Mouse (Mus musculus) liver, embryonic 14.5 days (tissue): ENCODE data around the gene Itgb3. TPM values are rescaled to one million over a fixed set of nuclear protein-coding genes. Genes with fewer than 3 reads are reported as not detected.

Experiments
- ATAC-seq: fragments of 200-750 bp; cut with Nextera tagmentation; 2 replicates; pipeline ENCODE4 v1.8.0; 2017; ENCODE audit warnings: moderate number of reproducible peaks, mild to moderate bottlenecking, moderate library complexity; ENCODE audit not compliant: insufficient read depth
- DNase-seq, 3 experiments: peaks; one replicate each; pipeline ENCODE4 v3.0.0-alpha.2; 2012 to 2013; ENCODE audit warnings: low read depth in 3 of 3, low spot score in 3 of 3
- H3K27ac ChIP-seq: fragments of 300-500 bp; sonication (generic); 2 replicates; pipeline ENCODE4 v1.5.1; 2014; ENCODE audit warnings: moderate library complexity, mild to moderate bottlenecking, control low read depth, inconsistent platforms
- H3K27me3 ChIP-seq: fragments of 300-500 bp; sonication (generic); 2 replicates; pipeline ENCODE4 v1.6.1; 2014; ENCODE audit warnings: mild to moderate bottlenecking, low read length, moderate library complexity; ENCODE audit not compliant: control insufficient read depth, insufficient read depth
- H3K36me3 ChIP-seq: fragments of 300-500 bp; sonication (generic); replicated peaks from 2 replicates; pipeline ENCODE4 v1.6.1; 2014; ENCODE audit warnings: low read depth; ENCODE audit not compliant: control insufficient read depth, insufficient read depth
- H3K4me1 ChIP-seq, 2 experiments: fragments of 200-500 bp in 1 of 2; fragments of 300-500 bp in 1 of 2; sonication (generic) in 1 of 2; replicated peaks; 2 replicates each; pipeline ENCODE4 v1.6.1; 2012 to 2014; ENCODE audit warnings: antibody characterized with exemption in 1 of 2, inconsistent platforms in 1 of 2, low read length in 1 of 2; ENCODE audit not compliant: control insufficient read depth in 2 of 2, insufficient read depth in 2 of 2
- H3K4me2 ChIP-seq: fragments of 300-500 bp; sonication (generic); 2 replicates; pipeline ENCODE4 v1.6.1; 2014; ENCODE audit warnings: low read depth, mild to moderate bottlenecking, control low read depth, moderate library complexity
- H3K4me3 ChIP-seq, 2 experiments: fragments of 200-500 bp in 1 of 2; fragments of 300-500 bp in 1 of 2; sonication (generic) in 1 of 2; 2 replicates each; pipeline ENCODE4 v1.5.1; 2012 to 2014; ENCODE audit warnings: low read depth in 2 of 2, low read length in 2 of 2, mild to moderate bottlenecking in 2 of 2, control low read depth in 1 of 2, inconsistent platforms in 1 of 2, moderate library complexity in 1 of 2; ENCODE audit not compliant: insufficient read depth in 1 of 2
- H3K9ac ChIP-seq: fragments of 300-500 bp; sonication (generic); replicated peaks from 2 replicates; pipeline ENCODE4 v1.6.1; 2014; ENCODE audit warnings: mild to moderate bottlenecking, control low read depth, moderate library complexity
- H3K9me3 ChIP-seq: fragments of 300-500 bp; sonication (generic); 2 replicates; pipeline ENCODE4 v1.6.1; 2016; ENCODE audit warnings: low read length, mixed read lengths; ENCODE audit not compliant: control insufficient read depth
- CTCF ChIP-seq: IDR thresholded peaks from 2 replicates; pipeline ENCODE4 v1.5.1; 2016; ENCODE audit warnings: antibody characterized with exemption, low read depth, control low read depth
- EP300 ChIP-seq: IDR thresholded peaks from 2 replicates; pipeline ENCODE4 v1.6.1; 2016; ENCODE audit warnings: antibody characterized with exemption, low read depth
- WGBS: fragments of 180-500 bp; shearing (Covaris S2); extraction: QIAGEN DNeasy Blood & Tissue Kit; methylation state at CpG from one replicate; pipeline ENCODE4 v1.1.7; 2014; ENCODE audit not compliant: insufficient replicate concordance; 5-methylcytosine and 5-hydroxymethylcytosine counted together
- polyA plus RNA-seq, 2 experiments: library from polyadenylated mRNA; depleted of rRNA in 1 of 2; stranded (reverse) in 1 of 2; unstranded in 1 of 2; fragments of >200 nt; fragmentation: Nextera tagmentation in 1 of 2; extraction: Ambion mirVana in 1 of 2; gene quantifications; 2 replicates each; pipeline versions ENCODE4 v1.2.1 to v1.2.3; 2012 to 2014

The Itgb3 gene
- polyA plus RNA-seq, 2 experiments = 5.7 to 11.2 TPM

- Histone ChIP-seq H3K4me2 (no peak overlapping the region), H3K27me3 (no peaks in the 10 kb centered on the region), H3K4me3 (no peak overlapping the region), H3K27ac (no peak overlapping the region), H3K36me3 (no peaks in the 10 kb centered on the region), H3K4me1 (peaks cover 2 to 5% of the 10 kb centered on the region in 2 experiments; a peak in 2 of 4 replicates), H3K9ac (no peak overlapping the region), H3K9me3 (no peaks in the 10 kb centered on the region)
- ATAC-seq (no peak), DNase-seq (no peak)
- no peak for TF ChIP-seq CTCF
- no peak for TF ChIP-seq EP300
- 61% methylated on average over 7 of the region's 7 CpGs for WGBS
These were observed 35.7 kb upstream of the Itgb3 start for GRCm38 (mm10) chr11:104572091-104572490.

GRCm38 (mm10) chr11:104572566-104572965 is 35.2 kb upstream of the Itgb3 start:
- TF ChIP-seq CTCF (no peak), EP300 (no peak)
- no peak overlapping the region for H3K4me3 ChIP-seq
- H3K27me3 ChIP-seq = no peaks in the 10 kb centered on the region
- ATAC-seq (no peak), DNase-seq (no peak)
- H3K9me3 ChIP-seq = no peaks in the 10 kb centered on the region
- H3K36me3 ChIP-seq = no peaks in the 10 kb centered on the region
- H3K27ac ChIP-seq = no peak overlapping the region
- H3K9ac ChIP-seq = no peak overlapping the region
- 52% methylated on average over 2 of the region's 2 CpGs for WGBS
- no peak overlapping the region for H3K4me2 ChIP-seq
- peaks cover 2 to 5% of the 10 kb centered on the region in 2 experiments; a peak in 2 of 4 replicates for H3K4me1 ChIP-seq

GRCm38 (mm10) chr11:104576772-104577612 is 30.8 kb upstream of the Itgb3 start:
- H3K9ac ChIP-seq = no peak overlapping the region
- no peaks in the 10 kb centered on the region for H3K36me3 ChIP-seq
- ATAC-seq (no peak), DNase-seq (no peak)
- 55% methylated on average over 10 of the region's 10 CpGs for whole genome bisulfite sequencing
- H3K4me2 ChIP-seq = no peak overlapping the region
- no peaks in the 10 kb centered on the region for H3K27me3 ChIP-seq
- no peak overlapping the region for H3K4me3 ChIP-seq
- TF ChIP-seq CTCF (no peak), EP300 (no peak)
- H3K27ac ChIP-seq = no peak overlapping the region
- no peaks in the 10 kb centered on the region for H3K4me1 ChIP-seq
- H3K9me3 ChIP-seq = no peaks in the 10 kb centered on the region

GRCm38 (mm10) chr11:104578074-104578473 is 29.7 kb upstream of the Itgb3 start:
- ATAC-seq = no peak
- no peak for TF ChIP-seq CTCF
- TF ChIP-seq EP300 = no peak
- H3K4me1 ChIP-seq = no peaks in the 10 kb centered on the region
- no peak overlapping the region for H3K4me2 ChIP-seq
- H3K36me3 ChIP-seq = no peaks in the 10 kb centered on the region
- H3K9me3 ChIP-seq = no peaks in the 10 kb centered on the region
- H3K27ac ChIP-seq = no peak overlapping the region
- H3K9ac ChIP-seq = no peak overlapping the region
- no peak for DNase-seq
- H3K27me3 ChIP-seq = peaks cover 7% of the 10 kb centered on the region; the same call in 1 of the 2 replicates
- H3K4me3 ChIP-seq = no peak overlapping the region
- 45% methylated on average over 5 of the region's 5 CpGs for WGBS

GRCm38 (mm10) chr11:104579084-104579483 is 28.7 kb upstream of the Itgb3 start:
- WGBS = 45% methylated on average over 9 of the region's 9 CpGs
- TF ChIP-seq CTCF (no peak), EP300 (no peak)
- no peak for ATAC-seq
- H3K9ac ChIP-seq = no peak overlapping the region
- H3K27me3 ChIP-seq = peaks cover 7% of the 10 kb centered on the region; the same call in 1 of the 2 replicates
- no peaks in the 10 kb centered on the region for H3K4me1 ChIP-seq
- no peak overlapping the region for H3K27ac ChIP-seq
- no peaks in the 10 kb centered on the region for H3K9me3 ChIP-seq
- no peak overlapping the region for H3K4me3 ChIP-seq
- no peak overlapping the region for H3K4me2 ChIP-seq
- H3K36me3 ChIP-seq = no peaks in the 10 kb centered on the region
- no peak for DNase-seq
